Mouse (Mus musculus) liver, adult 2 months (tissue): ENCODE data around the gene Dock6.

Experiments
- CTCF ChIP-seq: fragments of 200-500 bp; IDR thresholded peaks from 2 replicates; pipeline ENCODE4 v1.5.1; 2011; ENCODE audit warnings: low read depth, low read length, control low read depth
- POLR2A ChIP-seq: fragments of 200-500 bp; IDR thresholded peaks from 2 replicates; pipeline ENCODE4 v1.6.1; 2011; ENCODE audit warnings: low read length, control low read depth; ENCODE audit not compliant: insufficient read depth; ENCODE audit errors: extremely low read depth

- TF ChIP-seq CTCF (no peak), POLR2A (no peak)
These were observed 5.1 kb upstream of the Dock6 start for GRCm38 (mm10) chr9:21857501-21857900.
